Mouse (Mus musculus): ENCODE measurements at regions not wholly inside any gene's neighbourhood (a gene's known extent, or its start where the extent isn't known, plus 50 kb on each side); places are given as distances from the start of the nearest gene placed in this dataset.

DNA sequence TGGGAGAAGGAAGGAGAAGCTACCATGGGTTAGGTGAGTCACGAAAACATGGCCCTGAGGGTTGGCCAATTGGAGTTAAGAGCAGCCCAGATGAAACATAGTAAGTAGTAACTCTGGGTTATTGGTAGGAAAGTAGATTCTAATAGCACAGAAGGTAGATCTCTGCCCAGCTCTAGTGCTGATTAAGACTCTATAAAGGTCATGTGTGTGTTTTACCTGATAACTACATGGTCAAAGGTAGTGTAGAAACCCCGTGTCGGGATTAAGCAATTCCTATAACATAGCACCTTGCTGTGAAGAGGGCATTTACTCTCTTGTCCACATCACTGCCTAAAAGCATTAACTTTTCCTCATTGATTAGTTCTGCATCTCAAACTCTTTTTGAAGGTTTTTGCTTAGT is 89.0 kb upstream of the Fam241a start:
- TF ChIP-seq CTCF (IDR thresholded peaks at IDR 0.05; ENCODE audit: low read depth, low read length) (no peak), POLR2A (IDR thresholded peaks at IDR 0.05; ENCODE audit: borderline replicate concordance, low read depth, low read length) (no peak)
